Mouse (Mus musculus): Measurements from ENCODE around the gene Sgk1.

Sgk1 gene

GRCm38 (mm10) chr10:21974801-21975200, 92.8 kb downstream of the Sgk1 start:
- DNase-seq (ENCODE audit: low spot score in 2 of 2), result no peak

- peak; percentile 56 to 73 for DNase-seq (ENCODE audit: low spot score in 2 of 2)
Observed at GRCm38 (mm10) chr10:21975384-21975783, 93.4 kb downstream of the Sgk1 start.

- peak; percentile 61 to 73 for DNase-seq (ENCODE audit: low spot score in 2 of 2)
Observed at GRCm38 (mm10) chr10:21976253-21976652, 94.3 kb downstream of the Sgk1 start.

GRCm38 (mm10) chr10:21978421-21978820, 96.4 kb downstream of the Sgk1 start:
- no peak for DNase-seq (ENCODE audit: low spot score in 2 of 2)

- no peak for DNase-seq (ENCODE audit: low spot score in 2 of 2)
Observed at GRCm38 (mm10) chr10:21979286-21979965, 97.4 kb downstream of the Sgk1 start.

GRCm38 (mm10) chr10:21980780-21981435, 98.9 kb downstream of the Sgk1 start:
- DNase-seq (ENCODE audit: low spot score in 2 of 2), result no peak

- DNase-seq (ENCODE audit: low spot score in 2 of 2), result no peak
Observed at GRCm38 (mm10) chr10:21982303-21982702, 100.3 kb downstream of the Sgk1 start.

GRCm38 (mm10) chr10:21988489-21988888, 106.5 kb downstream of the Sgk1 start:
- no peak for DNase-seq (ENCODE audit: low spot score in 2 of 2)

- DNase-seq (ENCODE audit: low spot score in 2 of 2), result peak; percentile 44 to 56
Observed at GRCm38 (mm10) chr10:21991351-21991840, 109.4 kb downstream of the Sgk1 start.

- DNase-seq (ENCODE audit: low spot score in 2 of 2), result peak; percentile 29 to 49
Observed at GRCm38 (mm10) chr10:21991986-21992833, 110.2 kb downstream of the Sgk1 start.

GRCm38 (mm10) chr10:21992834-21993514, 111.0 kb downstream of the Sgk1 start:
- peak; percentile 50 to 64 for DNase-seq (ENCODE audit: low spot score in 2 of 2)

GRCm38 (mm10) chr10:21993515-21994373, 111.8 kb downstream of the Sgk1 start:
- DNase-seq (ENCODE audit: low spot score in 2 of 2), result peak in 1 of 2 experiments; percentile 35

GRCm38 (mm10) chr10:21994431-21994914, 112.5 kb downstream of the Sgk1 start:
- DNase-seq (ENCODE audit: low spot score in 2 of 2), result peak; percentile 94 to 96

GRCm38 (mm10) chr10:21995221-21995620, 113.2 kb downstream of the Sgk1 start:
- peak; percentile 51 to 60 for DNase-seq (ENCODE audit: low spot score in 2 of 2)

- peak; percentile 77 to 85 for DNase-seq (ENCODE audit: low spot score in 2 of 2)
Observed at GRCm38 (mm10) chr10:21995661-21996308, 113.8 kb downstream of the Sgk1 start.

GRCm38 (mm10) chr10:21996660-21997447, 114.9 kb downstream of the Sgk1 start:
- no peak for DNase-seq (ENCODE audit: low spot score in 2 of 2)

GRCm38 (mm10) chr10:21997550-21998204, 115.7 kb downstream of the Sgk1 start:
- DNase-seq (ENCODE audit: low spot score in 2 of 2), result no peak

GRCm38 (mm10) chr10:21998503-21999180, 116.7 kb downstream of the Sgk1 start:
- no peak for DNase-seq (ENCODE audit: low spot score in 2 of 2)
